In the genomic region with DNA sequence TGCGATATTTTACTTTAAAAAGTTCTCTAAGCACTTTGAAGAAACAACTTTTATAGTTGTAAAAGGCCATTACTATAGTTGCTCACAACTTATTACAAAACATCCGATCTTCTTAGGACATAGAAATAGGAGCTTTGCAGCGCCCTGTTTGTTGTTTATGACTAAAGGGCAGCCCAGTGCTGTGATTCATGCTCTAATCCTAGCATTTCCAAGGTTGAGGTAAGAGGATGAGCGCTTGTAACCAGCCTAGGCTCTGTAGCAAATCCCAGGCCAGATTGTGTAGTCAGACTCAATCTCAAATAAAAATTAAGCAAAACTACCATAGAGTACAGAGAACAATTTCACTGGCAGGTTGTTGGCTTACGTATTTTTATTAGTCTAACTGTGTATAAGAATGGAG, we compare ENCODE assay signal across 13 mouse cellular contexts.
A peak's percentile ranks its signal among the peaks of the same experiment; 100 is the strongest.
DNase-seq lines count a peak whose midpoint lies in the region.
"Had no signal": no experiment of that assay in that cellular context is flagged by ENCODE, and none has a peak within 500 bp of the region (broad histone marks: within the 10 kb centered on the region; RNA-seq: fewer than 3 reads in every experiment).

No protein-coding gene starts in this region.

- peak; percentile 38 to 76 for DNase-seq in adrenal gland, adult (ENCODE audit: inconsistent age in 2 of 2, low spot score in 1 of 2)
- DNase-seq in adrenal gland, postnatal 25 days: no peak
- DNase-seq in heart, adult 11 months: peak; percentile 18
- no peak for DNase-seq in heart, adult 8-10 months (ENCODE audit: low spot score)
- peak; percentile 22 for DNase-seq in adrenal gland, postnatal 10 days
- DNase-seq in layer of hippocampus, postnatal 25 days (ENCODE audit: extremely low spot score in 1 of 2, low spot score in 1 of 2): no peak
- DNase-seq: cerebellum, adult 11-12 months; cerebellum, adult 8-10 months; cerebellum, postnatal 10 days; cerebellum, postnatal 36 days; embryo, embryonic 11 days; gastrocnemius, postnatal 25 days; heart, adult 2 months had no signal

Comparison
In these comparisons a context has a peak if more than half of its experiments do, and no peak if none do; other contexts are left out.
1. DNase-seq: peak in adrenal gland, adult (2 of 2), heart, adult 11 months (single experiment) and adrenal gland, postnatal 10 days (single experiment); none in adrenal gland, postnatal 25 days (single experiment), heart, adult 8-10 months (single experiment) and layer of hippocampus, postnatal 25 days (0 of 2).